Comparison of ENCODE assay signal across 16 mouse cellular contexts in the genomic region with DNA sequence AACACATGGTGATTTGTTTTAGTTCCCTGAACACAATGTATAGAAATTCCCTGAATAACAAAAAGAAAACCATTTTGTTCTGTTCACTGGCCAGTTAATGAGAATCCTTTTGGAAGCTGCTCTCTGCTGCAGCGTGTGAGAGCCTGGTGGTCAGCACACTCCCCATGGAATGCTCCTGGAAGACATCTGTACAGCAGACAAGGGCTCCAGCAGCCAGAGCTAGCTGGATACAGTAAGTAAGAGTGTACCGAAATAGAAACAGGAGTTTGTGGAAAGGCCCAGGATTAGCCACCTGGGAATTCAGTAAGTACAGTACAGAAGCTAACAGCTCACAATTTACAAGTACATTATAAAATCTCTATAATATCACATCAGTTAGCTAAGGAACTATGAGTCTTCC.
"Had no signal": no experiment of that assay in that cellular context is flagged by ENCODE, and none has a peak within 500 bp of the region (broad histone marks: within the 10 kb centered on the region; RNA-seq: fewer than 3 reads in every experiment).

No protein-coding gene starts in this region.

- H3K27ac ChIP-seq: limb, embryonic 12.5 days; limb, embryonic 15.5 days; liver, embryonic 14.5 days; macrophage; midbrain, embryonic 12.5 days; midbrain, embryonic 15.5 days; neural tube, embryonic 13.5 days had no signal

- H3K4me3 ChIP-seq: limb, embryonic 12.5 days; limb, embryonic 15.5 days; midbrain, embryonic 12.5 days; midbrain, embryonic 15.5 days; neural tube, embryonic 13.5 days had no signal

- H3K9me3 ChIP-seq: limb, embryonic 12.5 days; limb, embryonic 15.5 days; midbrain, embryonic 12.5 days; midbrain, embryonic 15.5 days; neural tube, embryonic 13.5 days had no signal

- ATAC-seq: liver, postnatal 0 days; lung, postnatal 0 days; midbrain, embryonic 15.5 days had no signal

- H3K4me1 ChIP-seq: limb, embryonic 12.5 days; limb, embryonic 15.5 days; midbrain, embryonic 12.5 days; midbrain, embryonic 15.5 days; neural tube, embryonic 13.5 days had no signal

- H3K4me2 ChIP-seq: limb, embryonic 12.5 days; limb, embryonic 15.5 days; liver, embryonic 11.5 days; lung, embryonic 14.5 days; midbrain, embryonic 12.5 days; midbrain, embryonic 15.5 days; neural tube, embryonic 13.5 days had no signal

- H3K9ac ChIP-seq: limb, embryonic 12.5 days; limb, embryonic 15.5 days; liver, embryonic 14.5 days; liver, postnatal 0 days; lung, embryonic 14.5 days; midbrain, embryonic 12.5 days; midbrain, embryonic 15.5 days; neural tube, embryonic 13.5 days had no signal

- DNase-seq: kidney, postnatal 14 days; kidney, postnatal 4 days; left cerebral cortex, postnatal 4 days; liver, postnatal 0 days; lung, embryonic 14.5 days; thymus, adult 18-20 months; thymus, postnatal 36 days had no signal

- H3K27me3 ChIP-seq: limb, embryonic 12.5 days; limb, embryonic 15.5 days; midbrain, embryonic 12.5 days; midbrain, embryonic 15.5 days; neural tube, embryonic 13.5 days had no signal
